Mouse (Mus musculus) cerebellum, adult 9-10 months (tissue): ENCODE measurements around the gene Rpl10-ps3.

Experiments
- DNase-seq: peaks from one replicate; pipeline ENCODE4 v3.0.0; 2022

Rpl10-ps3 gene

GRCm38 (mm10) chr9:50305666-50306402 lies 38.9 kb downstream of the Rpl10-ps3 start:
- DNase-seq: peak; percentile 2

GRCm38 (mm10) chr9:50305046-50305445 lies 39.7 kb downstream of the Rpl10-ps3 start:
- no peak for DNase-seq

GRCm38 (mm10) chr9:50304004-50304403 lies 40.8 kb downstream of the Rpl10-ps3 start:
- no peak for DNase-seq

GRCm38 (mm10) chr9:50301722-50302121 lies 43.0 kb downstream of the Rpl10-ps3 start:
- DNase-seq: peak; percentile 4

- no peak for DNase-seq
These were observed 46.4 kb downstream of the Rpl10-ps3 start for GRCm38 (mm10) chr9:50298389-50298788.
